Mouse (Mus musculus): ENCODE measurements around the gene Rras.
"Not testable (repeated sequence)": the region's sequence is repeated elsewhere in the genome, so short reads cannot be mapped to it uniquely, and the experiment has no call there.

Gene Rras

GRCm38 (mm10) chr7:44999753-45000152, 18.0 kb upstream of the Rras start:
- DNase-seq (ENCODE audit: low spot score in 2 of 2) = no peak

DNA sequence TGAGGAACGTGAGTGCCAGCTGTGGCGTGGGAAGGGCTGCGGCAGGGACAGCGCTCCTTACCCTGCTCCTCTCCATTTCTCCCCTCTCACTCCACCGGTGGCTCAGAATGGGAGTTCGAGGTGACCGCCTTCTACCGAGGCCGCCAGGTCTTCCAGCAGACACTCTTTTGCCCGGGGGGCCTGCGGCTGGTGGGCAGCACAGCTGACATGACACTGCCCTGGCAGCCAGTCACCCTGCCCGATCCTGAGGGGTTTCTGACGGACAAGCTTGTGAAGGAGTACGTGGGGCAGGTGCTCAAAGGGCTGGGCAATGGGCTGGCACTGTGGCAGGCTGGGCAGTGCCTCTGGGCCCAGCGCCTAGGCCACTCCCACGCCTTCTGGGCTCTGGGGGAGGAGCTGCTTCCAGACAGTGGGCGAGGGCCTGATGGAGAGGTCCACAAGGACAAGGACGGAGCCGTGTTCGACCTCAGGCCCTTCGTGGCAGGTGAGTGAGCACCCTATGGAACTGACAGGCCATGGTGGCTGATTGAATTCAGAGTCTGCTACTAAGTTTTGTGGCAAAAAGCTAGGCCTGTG, 17.1 kb upstream of the Rras start:
- DNase-seq (ENCODE audit: low spot score in 2 of 2) = no peak

GRCm38 (mm10) chr7:45002440-45002839, 15.3 kb upstream of the Rras start:
- DNase-seq (ENCODE audit: low spot score in 2 of 2) = no peak

- DNase-seq (ENCODE audit: low spot score in 2 of 2) = no peak
Observed at GRCm38 (mm10) chr7:45004546-45004945, 13.2 kb upstream of the Rras start.

- no peak for DNase-seq (ENCODE audit: low spot score in 2 of 2)
Observed at GRCm38 (mm10) chr7:45005321-45005992, 12.3 kb upstream of the Rras start.

DNA sequence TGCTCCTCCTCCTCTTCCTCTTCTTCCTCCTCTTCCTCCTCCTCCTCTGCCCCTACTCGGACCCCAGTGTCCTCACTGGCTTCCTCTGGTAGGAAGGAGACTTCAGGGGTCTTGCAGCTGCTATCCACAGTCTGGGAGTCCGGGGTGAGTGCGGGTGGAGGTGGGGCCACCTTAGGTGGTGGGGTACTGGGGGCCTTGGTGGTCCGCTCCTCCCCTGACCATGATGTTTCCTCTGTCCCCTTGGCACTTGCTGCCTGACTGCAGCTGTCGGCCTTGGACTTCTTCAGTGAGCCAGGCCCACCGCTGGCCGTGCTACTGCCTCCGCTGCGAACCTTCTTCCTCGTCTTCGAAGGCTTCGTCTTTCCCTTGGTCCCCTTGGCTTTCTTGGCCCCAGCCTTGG, 11.3 kb upstream of the Rras start:
- DNase-seq (ENCODE audit: low spot score in 2 of 2) = no peak

DNA sequence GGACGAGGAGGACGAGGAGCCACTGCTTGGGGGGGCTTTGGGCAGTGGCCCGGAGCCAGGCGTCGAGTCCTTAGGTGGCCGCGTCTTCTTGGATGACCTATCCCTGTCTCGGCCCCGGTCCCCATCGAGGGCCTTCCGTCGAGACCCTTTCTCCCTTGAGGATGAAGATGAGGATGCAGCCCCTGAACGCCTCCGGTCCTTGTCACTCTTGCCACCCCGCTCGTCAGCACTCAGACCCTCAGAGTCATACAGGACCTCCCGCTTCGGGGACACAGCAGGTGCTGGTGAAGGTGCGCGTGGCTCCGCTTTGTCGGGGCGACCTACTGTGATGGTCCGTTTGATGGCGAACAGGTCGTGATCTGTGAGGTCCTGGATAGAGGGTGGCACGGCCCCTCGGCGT, 10.6 kb upstream of the Rras start:
- no peak for DNase-seq (ENCODE audit: low spot score in 2 of 2)

DNA sequence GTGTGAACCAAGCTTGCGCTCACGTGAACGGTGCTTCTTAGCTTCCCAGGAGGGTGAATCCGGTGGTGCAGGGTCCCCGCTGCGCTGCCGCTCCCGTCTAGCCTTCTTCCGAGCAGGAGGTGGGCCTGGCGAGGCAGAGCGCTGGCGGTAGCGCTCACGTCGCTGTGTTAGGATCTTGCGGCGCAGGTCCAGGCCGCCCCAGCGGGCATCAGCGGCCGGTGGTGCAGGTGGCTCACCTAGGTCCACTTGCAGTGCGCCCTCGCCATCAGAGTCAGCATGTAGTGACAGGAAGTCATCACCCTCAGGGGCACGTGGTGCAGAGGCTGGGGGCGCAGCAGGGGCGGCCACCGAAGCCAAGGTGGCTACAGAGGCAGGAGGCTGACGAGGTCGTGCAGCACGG, 9.9 kb upstream of the Rras start:
- DNase-seq (ENCODE audit: low spot score in 2 of 2) = no peak

DNA sequence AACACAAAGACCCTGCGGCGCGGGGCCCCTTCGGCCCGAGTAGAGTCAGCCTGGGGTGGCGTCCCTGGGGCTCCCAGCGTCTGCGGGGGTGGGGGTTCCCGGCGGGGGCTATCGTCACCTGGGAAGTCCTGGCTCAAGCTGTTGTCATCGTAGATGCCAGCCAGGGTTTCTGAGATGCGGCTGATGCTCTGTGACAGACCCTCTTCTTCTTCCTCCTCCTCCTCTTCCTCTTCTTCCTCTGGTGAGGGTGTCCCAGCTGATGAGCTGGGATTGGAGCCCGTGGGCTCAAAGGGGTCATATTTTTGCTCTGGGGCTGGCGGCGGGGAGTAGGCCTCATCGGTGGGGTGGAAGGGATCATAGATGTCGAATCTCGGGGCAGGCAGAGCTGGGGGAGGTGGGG, 9.3 kb upstream of the Rras start:
- DNase-seq (ENCODE audit: low spot score in 2 of 2) = no peak

- no peak for DNase-seq (ENCODE audit: low spot score in 2 of 2)
Observed at GRCm38 (mm10) chr7:45012011-45012410, 5.8 kb upstream of the Rras start.

DNA sequence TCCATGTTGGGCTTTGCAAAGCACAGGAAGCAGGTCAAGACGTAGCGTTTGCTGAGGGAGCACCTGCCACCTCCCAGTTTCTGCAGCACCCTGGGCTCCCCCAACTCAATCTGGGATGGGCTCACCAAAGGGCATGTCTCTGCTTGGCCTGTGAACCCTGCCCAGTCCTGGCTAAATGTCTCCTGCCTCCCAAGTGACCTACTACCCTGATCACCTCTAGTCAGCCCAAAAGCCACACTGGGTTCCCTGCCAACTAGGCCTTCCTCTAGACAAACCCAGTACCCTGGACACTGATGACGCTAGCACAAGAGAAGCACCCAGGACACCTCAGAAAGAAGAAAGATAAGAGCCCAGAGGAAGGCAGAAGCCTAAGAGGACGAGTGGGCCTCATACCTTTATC, 4.9 kb upstream of the Rras start:
- DNase-seq (ENCODE audit: low spot score in 2 of 2) = no peak

DNA sequence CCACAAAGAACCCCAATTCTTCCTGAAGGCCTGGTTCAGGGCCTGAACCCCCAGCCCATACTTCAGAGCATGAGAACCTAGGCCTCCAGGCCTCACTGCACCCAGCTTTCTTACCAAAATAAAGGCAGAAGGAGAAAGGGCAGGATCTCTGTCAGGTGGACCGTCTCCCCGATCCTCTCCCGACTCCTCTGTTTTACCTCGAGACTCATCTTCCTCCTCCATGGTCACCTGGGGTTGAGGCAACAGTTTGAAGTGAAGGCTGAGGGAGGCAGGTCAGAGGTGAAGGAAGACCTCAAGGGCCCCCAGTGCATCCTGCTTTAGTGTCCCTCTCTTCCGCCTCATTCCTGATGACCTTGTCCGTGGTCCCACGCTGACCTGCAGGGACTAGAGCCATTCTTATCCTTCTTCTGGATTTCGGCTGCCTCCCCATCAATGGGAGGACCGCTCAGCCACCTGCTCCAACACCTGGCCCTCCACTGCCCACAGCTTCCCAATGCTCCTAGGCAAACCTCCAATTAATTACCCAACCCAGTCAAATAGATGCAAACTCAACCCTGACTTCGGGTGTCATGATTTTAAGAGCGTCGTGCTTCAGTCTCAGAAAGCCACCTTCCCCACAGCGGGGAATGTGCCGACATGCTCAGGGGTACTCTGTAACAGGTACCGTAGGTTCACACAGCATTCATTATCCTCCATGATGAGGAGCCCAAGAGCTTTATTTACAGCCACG, 4.2 kb upstream of the Rras start:
- no peak for DNase-seq (ENCODE audit: low spot score in 2 of 2)

GRCm38 (mm10) chr7:45014096-45014451, 3.7 kb upstream of the Rras start:
- no peak for DNase-seq (ENCODE audit: low spot score in 2 of 2)

- no peak for DNase-seq (ENCODE audit: low spot score in 2 of 2)
Observed at GRCm38 (mm10) chr7:45015344-45015956, 2.3 kb upstream of the Rras start.

DNA sequence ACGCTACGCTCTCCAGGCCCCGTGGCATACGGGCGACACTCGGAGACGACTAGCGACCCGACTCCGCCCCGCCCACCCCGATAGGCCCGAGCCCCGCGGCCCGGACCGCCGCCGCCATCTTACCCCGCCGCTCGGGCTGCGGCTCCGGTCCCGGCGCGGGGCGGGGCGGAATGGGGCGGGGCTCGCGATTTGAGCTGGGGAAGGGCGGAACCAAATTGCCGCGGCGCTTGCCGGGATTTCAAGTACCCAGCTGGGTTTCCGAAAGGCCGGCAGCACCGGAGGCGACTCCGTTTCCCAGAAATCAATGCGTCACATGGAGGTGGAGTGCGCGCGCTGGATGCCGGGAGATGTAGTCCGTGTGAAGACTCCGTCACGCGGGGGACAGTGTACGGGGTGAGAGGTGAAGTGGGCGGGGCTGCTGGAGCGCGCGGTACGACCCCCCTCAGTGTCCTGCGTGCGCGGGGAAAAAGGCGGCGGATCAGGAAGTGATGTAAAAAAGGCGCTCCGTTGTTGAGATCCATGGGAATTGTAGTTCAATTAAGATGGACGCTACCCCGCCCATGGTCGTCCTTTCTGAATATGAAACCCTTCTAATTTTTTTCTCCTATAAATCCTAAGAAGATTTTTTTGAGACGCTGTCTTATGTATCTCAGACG, 1.7 kb upstream of the Rras start, which contains the start of gene Scaf1:
TSS of gene Scaf1 (minus strand) at position 407 of the 656 bp plus-strand sequence.
- DNase-seq (ENCODE audit: low spot score in 2 of 2) = peak; percentile 98 to 100

DNA sequence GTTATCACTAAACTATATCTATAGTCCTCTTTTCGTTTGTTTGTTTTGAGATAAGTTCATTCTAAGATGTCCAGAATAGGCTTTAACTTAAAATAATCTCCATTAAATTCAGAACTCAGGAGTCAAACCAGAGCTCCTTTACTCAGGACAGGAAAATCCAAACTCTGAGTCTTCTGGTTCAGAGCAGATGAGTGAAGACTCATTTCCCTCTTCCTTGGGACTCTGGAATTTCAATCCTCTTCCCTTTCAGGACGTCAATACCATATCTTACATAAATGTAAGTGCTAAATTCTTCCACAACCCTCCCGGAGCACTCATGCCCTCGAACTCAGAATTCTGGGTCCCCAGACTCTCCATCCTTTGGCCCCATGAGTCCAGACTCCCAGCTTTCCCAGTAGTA, 1.0 kb upstream of the Rras start:
- no peak for DNase-seq (ENCODE audit: low spot score in 2 of 2)

DNA sequence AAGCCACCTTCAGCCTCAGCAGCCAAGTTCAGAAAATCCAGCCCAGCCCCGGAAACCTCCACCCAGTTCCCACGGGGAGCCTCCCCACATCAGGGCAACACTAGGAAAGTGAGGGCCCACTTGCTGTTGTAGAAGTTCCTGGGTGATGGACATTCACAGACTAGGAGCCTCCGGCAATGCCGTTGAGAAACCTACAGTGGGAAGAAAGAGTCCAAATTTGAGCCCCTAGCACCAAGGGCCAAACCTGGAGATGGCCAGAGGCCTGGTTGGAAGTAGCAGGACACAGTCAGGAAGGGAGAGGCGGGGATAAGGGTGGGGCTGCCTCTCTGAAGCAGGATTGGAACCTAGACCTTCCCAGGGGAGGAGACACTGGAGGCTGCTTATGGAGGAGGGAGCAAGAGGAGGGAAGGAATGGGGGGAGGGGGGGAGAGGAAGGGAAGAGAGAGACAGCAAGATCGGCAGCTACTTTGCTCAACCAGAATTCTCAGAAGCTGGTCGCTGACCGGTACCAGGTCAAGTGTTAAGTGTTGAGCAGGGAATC, 1.3 kb downstream of the Rras start:
- no peak for DNase-seq (ENCODE audit: low spot score in 2 of 2)

DNA sequence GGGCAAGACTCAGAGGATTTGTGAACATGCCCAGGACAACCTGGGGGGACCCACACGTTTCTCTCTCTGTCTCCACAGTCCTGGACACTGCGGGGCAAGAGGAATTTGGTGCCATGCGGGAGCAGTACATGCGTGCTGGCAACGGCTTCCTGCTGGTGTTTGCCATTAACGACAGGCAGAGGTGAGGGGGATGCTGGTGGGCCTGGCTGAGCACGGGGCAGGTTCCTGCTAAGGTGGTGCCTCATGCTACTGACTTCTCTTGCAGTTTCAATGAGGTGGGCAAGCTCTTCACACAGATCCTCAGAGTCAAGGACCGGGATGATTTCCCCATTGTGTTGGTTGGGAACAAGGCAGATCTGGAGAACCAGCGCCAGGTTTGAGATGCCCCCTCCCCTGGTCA, 2.5 kb downstream of the Rras start:
- no peak for DNase-seq (ENCODE audit: low spot score in 2 of 2)

DNA sequence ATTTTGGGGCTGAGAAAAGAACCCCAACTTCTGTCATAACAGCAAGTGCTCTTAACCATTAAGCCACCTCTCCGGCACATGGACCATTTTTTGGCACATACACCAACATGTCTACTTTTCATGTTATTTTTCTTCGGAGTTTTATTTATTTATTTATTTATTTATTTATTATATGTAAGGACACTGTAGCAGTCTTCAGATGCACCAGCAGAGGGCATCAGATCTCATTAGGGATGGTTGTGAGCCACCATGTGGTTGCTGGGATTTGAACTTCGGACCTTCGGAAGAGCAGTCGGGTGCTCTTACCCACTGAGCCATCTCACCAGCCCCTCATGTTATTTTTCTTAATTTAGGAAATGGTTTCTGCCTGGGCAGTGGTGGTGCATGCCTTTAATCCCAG, 6.0 kb downstream of the Rras start:
- DNase-seq (ENCODE audit: low spot score in 2 of 2) = not testable (repeated sequence)

- no peak for DNase-seq (ENCODE audit: low spot score in 2 of 2)
Observed at GRCm38 (mm10) chr7:45024281-45025248, 6.8 kb downstream of the Rras start.
